Mouse (Mus musculus) ES-CJ7 (cell line): Measurements from ENCODE around the gene Rbms2.
A peak's percentile ranks its signal among the peaks of the same experiment; 100 is the strongest.
"Not testable (repeated sequence)": the region's sequence is repeated elsewhere in the genome, so short reads cannot be mapped to it uniquely, and the experiment has no call there.

Experiments
- DNase-seq: peaks from one replicate; pipeline ENCODE4 v3.0.0; 2011; ENCODE audit warnings: low read depth, low spot score

The Rbms2 gene

GRCm38 (mm10) chr10:128179989-128180388 lies at the start of gene Rbms2:
TSS of gene Rbms2 (minus strand) at chr10:128180297.
- DNase-seq = no peak

DNA sequence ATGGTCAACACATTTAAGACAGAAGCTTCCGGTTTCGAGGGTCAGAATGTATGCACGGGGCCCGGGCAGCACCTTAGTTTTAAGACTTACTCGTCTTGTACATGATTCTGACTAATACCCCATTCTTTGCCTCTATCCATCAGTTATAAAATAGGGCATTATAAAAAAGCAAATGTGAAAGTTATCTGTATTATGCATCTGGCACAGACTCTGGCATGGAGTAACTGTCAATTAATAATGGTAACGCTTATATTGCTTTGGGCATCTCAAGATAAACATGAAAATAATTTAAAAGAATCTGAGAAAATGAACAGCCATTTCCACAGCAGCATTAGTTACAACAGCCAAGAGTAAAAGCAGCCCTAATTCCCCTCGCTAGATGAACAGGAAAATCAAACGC lies 47.9 kb upstream of the Rbms2 start:
- no peak for DNase-seq

GRCm38 (mm10) chr10:128227592-128227991 lies 47.5 kb upstream of the Rbms2 start:
- DNase-seq = no peak

GRCm38 (mm10) chr10:128225538-128225937 lies 45.4 kb upstream of the Rbms2 start, which contains the start of gene Mip:
TSS of gene Mip (plus strand) at chr10:128225838.
- DNase-seq = no peak

GRCm38 (mm10) chr10:128225064-128225463 lies 45.0 kb upstream of the Rbms2 start:
- DNase-seq = no peak

- no peak for DNase-seq
Observed at GRCm38 (mm10) chr10:128221533-128222286, 41.6 kb upstream of the Rbms2 start.

GRCm38 (mm10) chr10:128218387-128219117 lies 38.5 kb upstream of the Rbms2 start:
- DNase-seq = no peak

- DNase-seq = no peak
Observed at GRCm38 (mm10) chr10:128214981-128215380, 34.9 kb upstream of the Rbms2 start.

DNA sequence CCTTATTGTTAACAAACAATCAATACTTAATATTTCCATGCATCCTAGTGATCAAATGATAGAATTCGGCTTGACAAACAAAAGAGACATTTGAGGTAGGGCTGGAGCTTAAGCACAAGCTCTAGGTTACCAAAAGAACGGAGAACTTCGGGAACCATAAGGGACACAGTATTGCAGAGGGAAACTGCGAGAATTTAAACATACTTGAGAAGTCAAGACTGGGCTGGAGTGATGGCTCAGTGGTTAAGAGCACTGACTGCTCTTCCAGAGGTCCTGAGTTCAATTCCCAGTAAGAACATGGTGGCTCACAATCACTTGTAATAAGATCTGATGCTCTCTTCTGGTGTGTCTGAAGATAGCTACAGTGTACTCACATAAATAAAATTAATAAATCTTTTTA lies 34.0 kb upstream of the Rbms2 start:
- DNase-seq = not testable (repeated sequence)

DNA sequence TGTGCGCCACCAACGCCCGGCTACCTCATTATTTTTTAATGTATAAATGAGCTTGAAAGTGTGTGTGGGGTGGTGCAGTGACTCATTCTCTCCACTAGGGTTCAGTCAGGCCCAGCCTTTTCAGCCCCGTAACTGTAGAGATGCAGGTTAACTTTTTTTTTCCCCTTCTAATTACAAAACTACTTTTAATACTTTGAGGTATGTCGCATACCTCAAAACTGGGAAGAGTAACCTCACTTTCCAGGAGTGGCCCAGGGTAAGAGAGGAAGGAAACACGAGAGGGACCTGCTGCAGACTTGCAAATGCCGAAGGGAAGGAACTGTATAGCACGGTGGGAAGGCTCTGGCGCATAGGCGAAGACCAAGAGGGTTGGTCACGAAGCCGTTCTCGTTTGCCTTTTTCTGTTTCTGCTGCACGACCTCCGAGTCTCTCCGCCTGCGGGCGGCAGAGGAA lies 32.8 kb upstream of the Rbms2 start:
- DNase-seq = peak; percentile 71

DNA sequence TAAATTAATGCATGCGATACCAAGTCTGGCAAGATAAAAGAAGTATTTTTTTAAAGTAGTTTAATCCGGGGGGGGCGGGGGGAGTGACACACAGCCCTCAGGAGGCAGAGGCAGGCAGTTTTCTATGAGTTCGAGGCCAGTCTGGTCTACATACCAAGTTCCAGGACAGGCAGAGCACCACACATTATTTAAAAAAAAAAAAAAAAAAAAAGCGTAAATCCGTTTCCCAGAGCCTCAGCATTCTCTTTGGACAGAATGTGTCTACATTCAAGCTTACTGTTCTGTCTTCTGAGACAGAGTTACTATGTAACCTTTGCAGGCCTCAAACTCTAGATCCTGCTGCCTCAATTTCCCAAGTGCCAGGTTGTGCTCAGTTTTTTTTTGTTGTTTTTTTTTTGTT lies 32.1 kb upstream of the Rbms2 start:
- no peak for DNase-seq

DNA sequence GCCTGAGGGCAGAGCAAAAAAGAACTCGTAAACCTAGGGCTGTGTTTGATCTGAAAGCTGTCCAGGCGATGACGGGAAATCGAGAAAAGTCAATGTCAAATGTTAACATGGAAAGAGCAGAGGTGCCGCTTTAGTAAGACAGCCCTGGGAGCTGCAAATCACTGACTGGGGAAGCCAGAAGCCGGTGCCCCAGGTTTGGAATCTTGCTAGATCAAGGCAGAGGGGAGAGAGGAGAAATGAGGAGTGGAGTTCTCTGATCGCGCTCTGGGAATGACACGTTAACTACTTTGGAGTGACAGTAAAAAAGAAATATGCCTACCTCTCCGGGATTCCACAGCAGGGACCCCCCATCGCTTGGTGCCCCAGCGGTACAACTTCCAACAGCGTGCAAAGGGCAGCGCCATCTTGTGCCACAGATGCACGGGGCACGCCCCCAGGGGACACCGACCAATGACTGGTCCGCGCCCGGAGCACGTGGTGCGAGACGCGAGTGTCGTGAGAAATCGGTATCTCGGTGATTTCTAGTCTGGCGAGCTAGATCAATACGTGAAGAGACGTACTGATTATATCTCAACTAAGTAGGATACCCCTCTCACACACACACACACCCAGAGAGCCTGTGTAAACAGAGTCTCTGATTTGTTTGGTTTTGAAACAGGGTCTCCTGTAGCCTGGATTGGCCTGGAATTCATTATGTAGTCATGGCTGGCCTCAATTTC lies 31.5 kb upstream of the Rbms2 start, which contains the start of gene Spryd4:
TSS of gene Spryd4 (minus strand) at position 418 of the 719 bp plus-strand sequence.
- DNase-seq = peak; percentile 95

- DNase-seq = no peak
Observed at GRCm38 (mm10) chr10:128210954-128211353, 30.9 kb upstream of the Rbms2 start.

GRCm38 (mm10) chr10:128210131-128210530 lies 30.0 kb upstream of the Rbms2 start:
- no peak for DNase-seq

DNA sequence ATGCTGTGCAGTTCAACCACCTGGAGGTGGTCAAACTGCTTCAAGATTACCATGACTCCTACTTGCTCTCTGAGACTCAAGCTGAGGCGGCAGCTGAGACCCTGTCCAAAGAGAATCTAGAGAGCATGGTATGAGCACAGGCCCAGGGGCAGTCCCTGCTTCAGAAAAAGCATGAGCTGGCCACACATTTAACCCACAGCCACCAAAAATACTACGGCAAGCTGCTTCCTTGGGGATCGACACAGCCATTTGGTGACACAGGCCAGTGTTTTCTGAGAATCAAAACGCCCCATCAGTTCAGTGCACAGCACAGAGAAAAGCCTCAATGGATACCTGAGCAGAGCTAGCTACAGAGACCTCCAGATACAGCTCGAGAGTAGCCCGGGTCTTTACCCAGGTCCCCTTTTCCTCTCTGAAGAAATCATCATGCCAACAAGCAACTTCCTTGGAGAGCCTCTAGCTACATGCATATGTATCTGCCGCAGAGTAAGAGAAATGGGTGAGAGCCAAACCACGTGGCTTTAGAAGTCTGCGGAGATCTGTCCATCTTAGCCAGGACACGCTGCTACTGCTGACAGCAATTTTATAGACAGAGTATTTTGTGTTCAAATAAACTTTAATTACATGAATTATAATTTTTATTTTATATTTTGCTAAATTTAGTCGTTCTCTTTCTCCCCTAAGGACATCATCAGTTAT lies 29.4 kb upstream of the Rbms2 start:
- DNase-seq = no peak

- no peak for DNase-seq
Observed at GRCm38 (mm10) chr10:128208326-128208725, 28.2 kb upstream of the Rbms2 start.

DNA sequence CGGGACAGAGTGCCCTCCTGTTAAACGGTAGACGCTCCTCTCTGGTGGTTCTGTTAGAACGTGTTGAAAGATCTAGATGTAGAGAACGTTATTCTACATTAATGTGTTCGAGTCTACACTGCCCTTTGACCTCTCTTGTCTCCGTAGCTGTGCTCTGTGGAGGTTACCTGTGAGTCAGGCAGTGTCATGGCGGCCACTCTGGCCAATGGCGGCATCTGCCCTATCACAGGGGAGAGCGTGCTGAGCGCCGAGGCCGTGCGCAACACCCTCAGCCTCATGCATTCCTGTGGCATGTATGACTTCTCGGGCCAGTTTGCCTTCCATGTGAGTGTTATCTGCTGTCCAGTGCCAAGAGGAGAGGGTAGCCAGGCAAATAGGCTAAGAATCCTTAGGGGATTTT lies 24.8 kb upstream of the Rbms2 start:
- DNase-seq = peak; percentile 51

DNA sequence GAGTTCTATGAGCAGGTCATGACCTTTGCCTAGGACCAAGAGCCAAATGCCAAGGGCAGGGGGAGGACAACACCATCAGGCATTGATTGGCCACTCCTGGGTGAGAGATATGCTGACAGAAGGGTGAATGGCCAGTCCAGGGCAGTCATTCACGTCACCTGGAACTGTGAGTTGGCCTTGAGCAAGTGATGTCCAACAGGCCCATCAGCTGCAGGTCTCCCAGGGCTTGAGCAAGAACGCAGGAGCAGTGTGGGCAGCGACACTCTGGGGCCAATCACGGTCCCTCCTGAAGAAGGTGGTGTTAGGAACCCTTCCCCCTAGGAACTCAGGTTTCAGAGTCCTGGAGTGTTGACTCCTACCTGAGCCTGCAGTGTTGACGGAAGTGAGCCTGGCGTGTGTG lies 21.8 kb upstream of the Rbms2 start:
- DNase-seq = no peak

GRCm38 (mm10) chr10:128194551-128195461 lies 14.7 kb upstream of the Rbms2 start:
- DNase-seq = peak; percentile 52

DNA sequence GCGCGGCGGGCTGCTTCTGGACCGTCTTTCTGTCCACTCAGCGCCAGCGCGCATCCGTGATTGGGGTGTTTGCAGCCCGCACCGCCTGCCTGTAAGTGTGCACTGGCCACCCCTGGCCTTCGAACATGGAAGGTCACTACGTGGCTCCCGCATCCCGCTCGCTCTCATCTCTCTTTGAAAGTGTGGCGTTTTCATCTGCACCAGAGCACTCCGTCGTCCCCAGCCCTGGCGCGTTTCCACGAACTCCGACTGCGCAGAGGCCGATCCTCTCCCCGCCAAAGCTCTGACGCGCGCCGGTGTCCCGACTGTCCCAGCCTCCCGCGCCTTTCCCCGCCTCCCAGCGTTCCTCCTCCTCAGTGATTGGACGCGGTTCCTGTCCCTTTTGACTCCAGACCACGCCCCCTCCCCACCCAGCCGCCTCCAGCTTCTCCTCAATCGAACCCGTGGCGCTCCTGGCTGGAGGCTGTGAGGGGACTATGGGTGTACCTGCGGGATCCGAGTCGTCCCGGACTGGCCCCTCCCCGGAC lies 14.0 kb upstream of the Rbms2 start, which contains the start of gene Gls2:
TSS of gene Gls2 (plus strand) at position 434 of the 527 bp plus-strand sequence.
- peak; percentile 97 for DNase-seq
